Mouse (Mus musculus) intestine, embryonic 14.5 days (tissue): Measurements from ENCODE around the gene Nkx2-5. TPM values are rescaled to one million over a fixed set of nuclear protein-coding genes. Genes with fewer than 3 reads are reported as not detected.
A peak's percentile ranks its signal among the peaks of the same experiment; 100 is the strongest.

Experiments used
- ATAC-seq: fragments of 200-750 bp; cut with Nextera tagmentation; replicated peaks from 2 replicates; pipeline ENCODE4 v1.8.0; 2017; ENCODE audit warnings: low read depth, moderate number of reproducible peaks, moderate TSS enrichment, moderate library complexity; ENCODE audit not compliant: low FRiP score, low TSS enrichment
- DNase-seq: peaks from one replicate; pipeline ENCODE4 v3.0.0-alpha.2; 2018; ENCODE audit warnings: low spot score
- H3K27ac ChIP-seq: fragments of 300-500 bp; sonication (generic); 2 replicates; pipeline ENCODE4 v1.5.1; 2014; ENCODE audit warnings: low read depth, mild to moderate bottlenecking, control low read depth
- H3K27me3 ChIP-seq: fragments of 300-500 bp; sonication (generic); replicated peaks from 2 replicates; pipeline ENCODE4 v1.6.1; 2014; ENCODE audit warnings: low read length, control low read depth; ENCODE audit not compliant: control insufficient read depth, insufficient read depth
- H3K36me3 ChIP-seq: fragments of 300-500 bp; sonication (generic); 2 replicates; pipeline ENCODE4 v1.6.1; 2014; ENCODE audit warnings: low read length, control low read depth; ENCODE audit not compliant: control insufficient read depth, insufficient read depth
- H3K4me1 ChIP-seq: fragments of 300-500 bp; sonication (generic); replicated peaks from 2 replicates; pipeline ENCODE4 v1.6.1; 2014; ENCODE audit warnings: low read length, control low read depth, mixed read lengths; ENCODE audit not compliant: control insufficient read depth, insufficient read depth
- H3K4me2 ChIP-seq: fragments of 300-500 bp; sonication (generic); 2 replicates; pipeline ENCODE4 v1.6.1; 2014; ENCODE audit warnings: low read length
- H3K4me3 ChIP-seq: fragments of 300-500 bp; sonication (generic); 2 replicates; pipeline ENCODE4 v1.5.1; 2014; ENCODE audit warnings: low read depth, low read length, control low read depth, mixed read lengths
- H3K9ac ChIP-seq: fragments of 300-500 bp; sonication (generic); 2 replicates; pipeline ENCODE4 v1.6.1; 2014; ENCODE audit warnings: mild to moderate bottlenecking, low read length
- H3K9me3 ChIP-seq: fragments of 300-500 bp; sonication (generic); 2 replicates; pipeline ENCODE4 v1.6.1; 2016; ENCODE audit warnings: low read length, control low read depth; ENCODE audit not compliant: control insufficient read depth
- WGBS: fragments of 180-500 bp; shearing (Covaris S2); extraction: QIAGEN DNeasy Blood & Tissue Kit; methylation state at CpG from one replicate; pipeline ENCODE4 v1.1.7; 2014; 5-methylcytosine and 5-hydroxymethylcytosine counted together
- polyA plus RNA-seq: library from polyadenylated mRNA; unstranded; fragments of >200 nt; fragmentation: Nextera tagmentation; extraction: Ambion mirVana; gene quantifications from 2 replicates; pipeline ENCODE4 v1.2.1, GENCODE M21; 2014

The Nkx2-5 gene
- polyA plus RNA-seq, 1 experiment from 2014 or later, result 0.11 TPM

DNA sequence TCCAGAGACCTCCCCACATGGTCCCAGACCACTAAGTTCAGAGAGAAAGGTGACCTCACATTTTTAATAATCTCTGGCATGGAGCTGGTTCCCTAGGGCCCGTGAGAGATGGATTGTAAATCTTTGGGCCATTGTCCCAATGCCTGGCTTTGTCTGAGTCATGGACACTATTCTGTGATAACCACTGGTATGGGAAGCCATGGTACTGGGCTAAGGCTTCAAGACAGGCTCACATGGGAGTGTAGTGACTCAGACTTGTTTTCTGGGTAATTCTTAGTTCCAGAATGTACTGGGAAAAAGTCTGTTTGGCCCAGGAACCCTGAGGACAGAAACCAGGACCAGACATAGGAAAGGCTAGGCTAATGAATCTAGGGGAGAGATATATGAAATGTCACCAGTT, 37.9 kb upstream of the Nkx2-5 start:
- ATAC-seq (no peak), DNase-seq (no peak)
- H3K4me3 ChIP-seq, result no peak overlapping the region
- H3K4me2 ChIP-seq, result no peak overlapping the region
- H3K27ac ChIP-seq, result no peak overlapping the region
- 0 out of 2 replicates have a peak, but pooled peaks cover 6% of the 10 kb centered on the region for H3K4me1 ChIP-seq
- H3K36me3 ChIP-seq, result no peaks in the 10 kb centered on the region
- no peaks in the 10 kb centered on the region for H3K9me3 ChIP-seq
- whole genome bisulfite sequencing, result 73% methylated on average over 1 of the region's 1 CpGs
- no peak overlapping the region for H3K9ac ChIP-seq
- no peaks in the 10 kb centered on the region for H3K27me3 ChIP-seq

GRCm38 (mm10) chr17:26879235-26879634, 34.4 kb upstream of the Nkx2-5 start:
- H3K36me3 ChIP-seq, result no peaks in the 10 kb centered on the region
- no peak overlapping the region for H3K4me3 ChIP-seq
- WGBS, result 88% methylated on average over 6 of the region's 6 CpGs
- H3K9ac ChIP-seq, result no peak overlapping the region
- no peaks in the 10 kb centered on the region for H3K9me3 ChIP-seq
- ATAC-seq (no peak), DNase-seq (no peak)
- H3K4me1 ChIP-seq, result no peaks in the 10 kb centered on the region
- H3K27me3 ChIP-seq, result no peaks in the 10 kb centered on the region
- no peak overlapping the region for H3K27ac ChIP-seq
- no peak overlapping the region for H3K4me2 ChIP-seq

DNA sequence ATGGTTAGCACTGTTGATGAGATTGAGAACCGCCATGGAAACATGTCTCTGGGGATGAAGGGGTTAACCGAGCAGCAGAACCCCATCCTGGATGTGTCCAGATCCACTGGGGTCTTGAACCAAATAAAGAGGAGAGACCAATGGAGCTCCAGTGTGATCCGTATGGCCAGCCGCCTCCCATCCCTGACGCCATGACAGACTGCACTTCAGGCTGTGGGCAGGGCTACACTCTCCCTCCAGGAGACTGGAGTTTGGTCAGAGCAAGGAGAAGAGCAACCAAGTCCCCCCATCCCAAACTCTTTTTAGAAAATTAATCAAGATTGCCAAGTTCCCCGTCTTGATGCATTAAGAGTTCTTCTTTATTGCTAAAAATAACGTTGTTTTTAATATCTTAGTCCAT, 33.1 kb upstream of the Nkx2-5 start:
- Histone ChIP-seq H3K4me2 (no peak overlapping the region), H3K27me3 (no peaks in the 10 kb centered on the region), H3K9ac (no peak overlapping the region), H3K9me3 (no peaks in the 10 kb centered on the region), H3K4me3 (no peak overlapping the region), H3K27ac (no peak overlapping the region), H3K4me1 (no peaks in the 10 kb centered on the region), H3K36me3 (no peaks in the 10 kb centered on the region)
- DNase-seq, result no peak
- WGBS, result 74% methylated on average over 7 of the region's 7 CpGs
- ATAC-seq, result no peak

- WGBS, result 72% methylated on average over 11 of the region's 11 CpGs
- Histone ChIP-seq H3K4me1 (no peaks in the 10 kb centered on the region), H3K9ac (no peak overlapping the region), H3K27ac (no peak overlapping the region), H3K36me3 (no peaks in the 10 kb centered on the region), H3K9me3 (no peaks in the 10 kb centered on the region), H3K27me3 (no peaks in the 10 kb centered on the region), H3K4me2 (no peak overlapping the region), H3K4me3 (no peak overlapping the region)
- ATAC-seq, result no peak
- DNase-seq, result no peak
These were observed 29.7 kb upstream of the Nkx2-5 start for GRCm38 (mm10) chr17:26874542-26874941.

- no peak overlapping the region for H3K4me3 ChIP-seq
- ATAC-seq, result no peak
- no peaks in the 10 kb centered on the region for H3K36me3 ChIP-seq
- H3K9me3 ChIP-seq, result no peaks in the 10 kb centered on the region
- H3K4me2 ChIP-seq, result no peak overlapping the region
- H3K27me3 ChIP-seq, result no peaks in the 10 kb centered on the region
- 75% methylated on average over 8 of the region's 8 CpGs for WGBS
- no peak overlapping the region for H3K27ac ChIP-seq
- no peaks in the 10 kb centered on the region for H3K4me1 ChIP-seq
- H3K9ac ChIP-seq, result 0 out of 2 replicates have a peak overlapping the region, but pooled peaks have one; percentile 2
- DNase-seq, result no peak
These were observed 28.7 kb upstream of the Nkx2-5 start for GRCm38 (mm10) chr17:26873502-26873901.

DNA sequence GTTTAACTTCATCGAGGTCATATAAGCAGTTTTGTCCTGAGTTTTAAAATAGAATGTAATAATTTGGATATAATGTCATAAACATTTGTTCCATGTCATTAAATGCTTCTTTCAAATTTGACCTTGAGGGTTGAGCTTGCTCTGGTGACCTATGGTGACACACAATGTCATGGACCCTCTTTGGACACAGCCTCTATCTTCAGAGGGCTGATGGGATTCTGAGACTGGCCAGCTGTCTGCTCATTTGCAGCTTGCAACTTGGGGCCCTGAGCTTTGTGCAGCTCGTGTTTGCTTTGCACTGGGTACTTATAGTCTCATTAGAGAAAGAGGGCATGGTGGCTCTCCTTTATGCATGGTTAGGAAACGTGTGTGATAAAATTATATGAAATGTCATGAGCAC, 28.1 kb upstream of the Nkx2-5 start:
- 58% methylated on average over 3 of the region's 3 CpGs for WGBS
- no peaks in the 10 kb centered on the region for H3K36me3 ChIP-seq
- DNase-seq (no peak), ATAC-seq (no peak)
- H3K9me3 ChIP-seq, result no peaks in the 10 kb centered on the region
- H3K4me1 ChIP-seq, result no peaks in the 10 kb centered on the region
- no peak overlapping the region for H3K4me2 ChIP-seq
- H3K27ac ChIP-seq, result no peak overlapping the region
- no peak overlapping the region for H3K9ac ChIP-seq
- H3K27me3 ChIP-seq, result no peaks in the 10 kb centered on the region
- no peak overlapping the region for H3K4me3 ChIP-seq

- Histone ChIP-seq H3K9ac (no peak overlapping the region), H3K9me3 (no peaks in the 10 kb centered on the region), H3K4me1 (no peaks in the 10 kb centered on the region), H3K36me3 (no peaks in the 10 kb centered on the region), H3K27ac (no peak overlapping the region), H3K27me3 (0 out of 2 replicates have a peak, but pooled peaks cover 3% of the 10 kb centered on the region), H3K4me2 (no peak overlapping the region), H3K4me3 (no peak overlapping the region)
- WGBS, result 33% methylated on average over 5 of the region's 5 CpGs
- DNase-seq, result no peak
- ATAC-seq, result no peak
These were observed 23.9 kb upstream of the Nkx2-5 start for GRCm38 (mm10) chr17:26868756-26869155.

GRCm38 (mm10) chr17:26865156-26865555, 20.3 kb upstream of the Nkx2-5 start:
- Histone ChIP-seq H3K9ac (no peak overlapping the region), H3K4me3 (no peak overlapping the region), H3K4me1 (no peaks in the 10 kb centered on the region), H3K36me3 (no peaks in the 10 kb centered on the region), H3K27ac (no peak overlapping the region), H3K27me3 (0 out of 2 replicates have a peak, but pooled peaks cover 15% of the 10 kb centered on the region), H3K9me3 (no peaks in the 10 kb centered on the region), H3K4me2 (no peak overlapping the region)
- 58% methylated on average over 6 of the region's 6 CpGs for WGBS
- no peak for ATAC-seq
- DNase-seq, result no peak

DNA sequence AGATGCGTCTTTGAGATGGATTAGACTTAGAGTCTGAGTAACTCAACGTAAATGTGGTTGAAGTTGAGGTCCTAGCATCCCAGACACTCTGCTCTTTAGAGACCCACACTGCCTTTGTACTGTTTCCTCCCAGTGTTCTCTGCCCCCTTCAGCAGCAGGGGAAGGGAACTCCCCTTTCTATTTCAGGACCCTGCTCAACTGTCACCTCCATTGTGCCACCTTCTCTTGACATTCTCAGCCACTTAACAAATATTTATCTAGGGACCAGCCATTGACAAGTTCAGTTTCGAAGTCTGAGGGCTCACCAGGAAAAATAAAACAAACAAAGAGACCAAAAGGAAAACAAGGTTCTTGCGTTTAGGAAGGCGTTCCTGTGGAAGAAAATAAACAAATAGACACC, 19.5 kb upstream of the Nkx2-5 start:
- H3K36me3 ChIP-seq, result no peaks in the 10 kb centered on the region

More for the DNA sequence above, 19.5 kb upstream of the Nkx2-5 start:
- no peaks in the 10 kb centered on the region for H3K9me3 ChIP-seq
- DNase-seq (no peak), ATAC-seq (no peak)
- 35% methylated on average over 5 of the region's 5 CpGs for WGBS
- no peak overlapping the region for H3K27ac ChIP-seq
- H3K4me1 ChIP-seq, result no peaks in the 10 kb centered on the region
- no peak overlapping the region for H3K9ac ChIP-seq
- H3K4me2 ChIP-seq, result no peak overlapping the region
- H3K4me3 ChIP-seq, result no peak overlapping the region
- H3K27me3 ChIP-seq, result peaks cover 21% of the 10 kb centered on the region
